Mouse (Mus musculus): ENCODE results near the gene 4930432K21Rik.

- TF ChIP-seq CTCF (IDR thresholded peaks at IDR 0.05; ENCODE audit: low read depth), result no peak
- TF ChIP-seq EP300 (IDR thresholded peaks at IDR 0.05; ENCODE audit: low read depth), result no peak
Observed at GRCm38 (mm10) chr8:84179946-84180345, 32.1 kb downstream of the 4930432K21Rik start.
